Mouse (Mus musculus): ENCODE data around the gene Olfr1467.

Olfr1467 gene

DNA sequence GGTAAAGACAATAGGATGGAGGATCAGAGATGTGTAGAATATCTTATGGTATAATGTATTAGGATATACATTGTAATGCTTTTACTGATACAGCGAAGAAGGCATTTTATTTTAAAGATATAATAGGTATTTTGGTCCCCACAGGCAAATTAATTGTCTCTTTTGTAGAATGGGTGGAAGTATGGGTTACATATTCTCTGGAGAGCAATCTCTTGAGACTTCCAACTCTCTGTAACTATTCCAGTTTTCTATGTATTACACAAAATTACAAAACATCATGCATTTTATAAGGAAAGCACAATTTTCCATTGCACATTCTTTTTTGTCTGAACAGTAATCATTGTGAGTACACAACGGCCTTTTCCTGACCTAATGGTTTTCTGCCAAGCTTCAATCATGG lies at the start of gene Olfr1467:
Olfr1467 (plus strand) TSS at position 301 of the 400 bp plus-strand sequence.
- in situ Hi-C loops (cut with MboI; ENCODE audit: unreplicated experiment in 2 of 2) = no loop called here

- in situ Hi-C loops (cut with MboI; ENCODE audit: unreplicated experiment in 2 of 2) = no loop called here
Observed at GRCm38 (mm10) chr19:13315441-13315840, 46.6 kb upstream of the Olfr1467 start, which contains the start of gene Olfr1465. Gene Olfr1465 (minus strand): TSS chr19:13315541.

DNA sequence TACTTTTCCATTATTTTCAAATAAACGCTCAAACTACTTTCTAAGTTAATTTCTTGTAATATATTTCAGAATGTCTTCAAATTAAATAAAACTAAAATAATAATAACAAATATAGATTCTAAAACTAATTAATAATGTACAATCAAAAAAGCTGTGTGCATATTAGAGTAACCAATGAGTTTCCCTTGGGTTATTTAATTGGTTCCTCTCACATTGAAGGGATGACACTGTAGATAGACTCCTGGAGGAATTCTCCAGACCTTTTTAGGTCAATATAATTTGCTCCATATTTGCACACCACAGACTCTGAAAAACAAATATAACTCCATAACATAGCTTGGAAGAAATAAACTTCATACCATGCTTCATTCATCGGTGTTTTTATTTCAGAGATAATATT lies 23.5 kb upstream of the Olfr1467 start, which contains the start of gene Olfr1466:
Olfr1466 (plus strand) TSS at position 301 of the 400 bp plus-strand sequence.
- in situ Hi-C loops (cut with MboI; ENCODE audit: unreplicated experiment in 2 of 2) = no loop called here

DNA sequence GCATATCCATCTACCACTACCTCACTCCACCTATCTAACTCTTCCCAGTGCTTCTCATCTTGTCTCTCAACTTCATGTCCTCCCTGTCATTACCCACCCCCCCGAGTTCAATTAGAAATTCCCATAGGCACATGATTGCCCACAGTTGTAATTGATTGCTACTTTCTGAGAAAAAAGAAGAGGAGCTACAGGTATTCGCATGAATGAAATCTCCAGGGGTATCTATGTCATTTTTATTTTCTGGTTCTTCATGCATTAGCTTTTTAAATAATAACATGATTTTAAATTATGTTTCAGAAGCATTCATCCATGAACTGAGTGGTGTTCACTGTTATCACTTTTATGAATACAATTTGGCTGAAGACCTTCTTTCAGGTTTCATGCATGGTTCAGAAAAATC lies 45.5 kb downstream of the Olfr1467 start, which contains the start of gene Olfr1469:
Olfr1469 (plus strand) TSS at position 301 of the 400 bp plus-strand sequence.
- in situ Hi-C loops (cut with MboI; ENCODE audit: unreplicated experiment in 2 of 2) = no loop called here
